Mouse (Mus musculus) heart, adult 8-10 months (tissue): ENCODE data around the gene Fbf1. TPM values are rescaled to one million over a fixed set of nuclear protein-coding genes. Genes with fewer than 3 reads are reported as not detected.
"Not testable (repeated sequence)": the region's sequence is repeated elsewhere in the genome, so short reads cannot be mapped to it uniquely, and the experiment has no call there.

Source experiments
- DNase-seq: peaks from one replicate; pipeline ENCODE4 v3.0.0; 2022; ENCODE audit warnings: low spot score
- total RNA-seq, 4 experiments: library from RNA; stranded (reverse); gene quantifications; 2 replicates each; pipeline ENCODE4 v1.2.4; 2022

The Fbf1 gene
- total RNA-seq, 4 experiments from 2014 or later = 14.5 to 16.4 (median 15.2) TPM

GRCm38 (mm10) chr11:116108464-116109137 lies 59.4 kb downstream of the Fbf1 start:
- DNase-seq = peak; percentile 91

- DNase-seq = no peak
Observed at GRCm38 (mm10) chr11:116107777-116108285, 60.1 kb downstream of the Fbf1 start.

- DNase-seq = no peak
Observed at GRCm38 (mm10) chr11:116106963-116107776, 60.8 kb downstream of the Fbf1 start.

- no peak for DNase-seq
Observed at GRCm38 (mm10) chr11:116106154-116106962, 61.6 kb downstream of the Fbf1 start.

- DNase-seq = no peak
Observed at GRCm38 (mm10) chr11:116105065-116105464, 62.9 kb downstream of the Fbf1 start.

GRCm38 (mm10) chr11:116104006-116104646 lies 63.8 kb downstream of the Fbf1 start:
- DNase-seq = peak; percentile 87

- DNase-seq = no peak
Observed at GRCm38 (mm10) chr11:116103572-116103971, 64.4 kb downstream of the Fbf1 start.

GRCm38 (mm10) chr11:116102472-116102871 lies 65.5 kb downstream of the Fbf1 start:
- DNase-seq = no peak

GRCm38 (mm10) chr11:116101931-116102381 lies 66.0 kb downstream of the Fbf1 start:
- DNase-seq = no peak

- DNase-seq = no peak
Observed at GRCm38 (mm10) chr11:116100839-116101238, 67.1 kb downstream of the Fbf1 start.

- peak; percentile 90 for DNase-seq
Observed at GRCm38 (mm10) chr11:116100385-116100784, 67.6 kb downstream of the Fbf1 start.

GRCm38 (mm10) chr11:116099462-116099861 lies 68.5 kb downstream of the Fbf1 start:
- DNase-seq = no peak

GRCm38 (mm10) chr11:116098711-116099460 lies 69.1 kb downstream of the Fbf1 start:
- DNase-seq = no peak

GRCm38 (mm10) chr11:116096213-116097108 lies 71.5 kb downstream of the Fbf1 start:
- no peak for DNase-seq

GRCm38 (mm10) chr11:116095573-116095972 lies 72.4 kb downstream of the Fbf1 start:
- DNase-seq = peak; percentile 81

GRCm38 (mm10) chr11:116093771-116094565 lies 74.0 kb downstream of the Fbf1 start:
- no peak for DNase-seq

- not testable (repeated sequence) for DNase-seq
Observed at GRCm38 (mm10) chr11:116092959-116093358, 75.0 kb downstream of the Fbf1 start.
